In genomic region chr9:21091707-21092320, GRCm38 (mm10) we compare ENCODE assay signal across 8 mouse cellular contexts. TPM values are rescaled to one million over a fixed set of nuclear protein-coding genes. Genes with fewer than 3 reads are reported as not detected.
DNase-seq lines count a peak whose midpoint lies in the region; ATAC-seq lines count a peak whose summit lies in the region.

TSS of gene Gm38431 (minus strand) at chr9:21091997.
TSS of gene Raver1 (minus strand) at chr9:21092008.

- H3K9ac ChIP-seq in kidney, embryonic 15.5 days: peak within 1 kb of the TSS; percentile 82

- H3K4me2 ChIP-seq in kidney, embryonic 15.5 days: peak within 1 kb of the TSS; percentile 75

- H3K9me3 ChIP-seq in heart, embryonic 10.5 days: no peaks in the 10 kb centered on the region
- no peaks in the 10 kb centered on the region for H3K9me3 ChIP-seq in kidney, embryonic 15.5 days (replicated peaks)

- DNase-seq in B cell, adult 2 months: peak; percentile 95 to 97
- peak; percentile 99 for DNase-seq in brain, adult 2 months (ENCODE audit: low read depth, low spot score)
- peak; percentile 99 for DNase-seq in heart, embryonic 10.5 days (ENCODE audit: low spot score)
- peak; percentile 99 for DNase-seq in liver
- DNase-seq in spleen, postnatal 4 days (ENCODE audit: low spot score in 2 of 2): peak; percentile 97 to 98

- H3K36me3 ChIP-seq in heart, embryonic 10.5 days: peaks cover 43% of the 10 kb centered on the region
- peaks cover 39% of the 10 kb centered on the region for H3K36me3 ChIP-seq in kidney, embryonic 15.5 days

- peak within 1 kb of the TSS; percentile 81 for H3K4me3 ChIP-seq in heart, embryonic 10.5 days
- peak within 1 kb of the TSS; percentile 85 for H3K4me3 ChIP-seq in kidney, embryonic 15.5 days (replicated peaks)

- peaks cover 24% of the 10 kb centered on the region for H3K4me1 ChIP-seq in heart, embryonic 10.5 days
- peaks cover 19% of the 10 kb centered on the region for H3K4me1 ChIP-seq in kidney, embryonic 15.5 days

- peak within 1 kb of the TSS; percentile 97 for H3K27ac ChIP-seq in heart, embryonic 10.5 days
- peak within 1 kb of the TSS; percentile 96 for H3K27ac ChIP-seq in kidney, embryonic 15.5 days

- WGBS in heart, embryonic 10.5 days: under 1% methylated on average over 54 of the region's 54 CpGs
- under 1% methylated on average over 54 of the region's 54 CpGs for WGBS in kidney, embryonic 15.5 days

- peak; percentile 96 for ATAC-seq in erythroblast, adult 5-6 weeks (replicated peaks; ENCODE audit: low FRiP score, poor library complexity, severe bottlenecking)
- peak; percentile 100 for ATAC-seq in kidney, embryonic 15.5 days (replicated peaks; ENCODE audit: low FRiP score)
- ATAC-seq in monocyte, adult 5-6 weeks (replicated peaks; ENCODE audit: insufficient number of reproducible peaks, low FRiP score, low TSS enrichment, poor library complexity, severe bottlenecking): peak; percentile 98

- no peaks in the 10 kb centered on the region for H3K27me3 ChIP-seq in heart, embryonic 10.5 days (ENCODE audit: insufficient read depth, poor library complexity, severe bottlenecking)
- no peaks in the 10 kb centered on the region for H3K27me3 ChIP-seq in kidney, embryonic 15.5 days

RNA-seq across cellular contexts. Expression of gene Gm38431, which starts in this region (rescaled TPM):
- total RNA-seq in erythroblast, adult 5-6 weeks (2015; ENCODE audit: low replicate concordance): 19.4 and 20.9 TPM in 2 replicates
- total RNA-seq in erythroblast, adult 5-6 weeks (2017; ENCODE audit: low replicate concordance): 1.8 and 3.6 TPM in 2 replicates
- 3.2 and 3.4 TPM in 2 replicates for polyA plus RNA-seq in heart, embryonic 10.5 days (2016; fragmentation: Nextera tagmentation; extraction: Ambion mirVana)
- 2.2 and 3.0 TPM in 2 replicates for polyA plus RNA-seq in kidney, embryonic 15.5 days (2015; fragmentation: Nextera tagmentation; extraction: Ambion mirVana)
- 2.3 to 5.6 TPM in 2 of 3 replicates, not detected in the other for total RNA-seq in monocyte, adult 5-6 weeks (2017)

RNA-seq across cellular contexts. Expression of gene Raver1, which starts in this region (rescaled TPM):
- total RNA-seq in erythroblast, adult 5-6 weeks (2015; ENCODE audit: low replicate concordance): 4.0 and 11.7 TPM in 2 replicates
- total RNA-seq in erythroblast, adult 5-6 weeks (2017; ENCODE audit: low replicate concordance): 3.8 and 7.8 TPM in 2 replicates
- polyA plus RNA-seq in heart, embryonic 10.5 days (2016; fragmentation: Nextera tagmentation; extraction: Ambion mirVana): 76.7 and 83.9 TPM in 2 replicates
- polyA plus RNA-seq in kidney, embryonic 15.5 days (2015; fragmentation: Nextera tagmentation; extraction: Ambion mirVana): 67.9 and 76.3 TPM in 2 replicates
- 8.1 to 18.1 TPM (median 12.9 TPM) in 3 replicates for total RNA-seq in monocyte, adult 5-6 weeks (2017)

Comparison
In these comparisons a context has a peak if more than half of its experiments do, and no peak if none do; other contexts are left out.
1. Peak in every context shown above with its lines: DNase-seq, ATAC-seq, H3K4me3 ChIP-seq and H3K27ac ChIP-seq.